Mouse (Mus musculus): ENCODE results near the gene Strip2. TPM values are rescaled to one million over a fixed set of nuclear protein-coding genes. Genes with fewer than 3 reads are reported as not detected.

The Strip2 gene
- polyA plus RNA-seq, 1 experiment from 2014 or later: 0.99 TPM

DNA sequence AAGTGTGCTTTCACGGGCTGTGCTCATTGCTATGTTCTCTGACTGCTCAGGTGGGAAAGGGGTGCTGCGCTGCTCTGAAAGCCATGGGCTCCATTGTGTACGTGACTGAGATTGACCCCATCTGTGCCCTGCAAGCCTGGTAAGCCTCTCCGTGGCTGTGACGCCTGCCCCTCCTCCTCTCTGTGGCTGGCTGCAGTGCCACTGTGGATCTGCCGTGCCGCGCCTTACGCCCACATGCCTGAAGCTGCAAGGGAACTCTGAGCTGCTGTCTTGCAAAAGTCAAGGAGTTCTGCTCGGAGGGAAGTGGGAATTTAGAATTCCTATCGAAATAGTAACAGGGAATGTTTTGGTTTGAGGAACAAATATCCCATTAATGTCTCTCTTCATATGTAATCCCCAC is 25.7 kb upstream of the Strip2 start:
- no peak overlapping the region for H3K9ac ChIP-seq (ENCODE audit: low read depth, low read length)
- no peaks in the 10 kb centered on the region for H3K4me1 ChIP-seq (replicated peaks; ENCODE audit: control insufficient read depth, insufficient read depth, low read length)
- WGBS: 78% methylated on average over 11 of the region's 11 CpGs
- DNase-seq (ENCODE audit: low spot score) (no peak), ATAC-seq (ENCODE audit: low FRiP score) (no peak)
- H3K27ac ChIP-seq (ENCODE audit: low read depth, low read length): no peak overlapping the region
- no peak overlapping the region for H3K4me3 ChIP-seq (ENCODE audit: low read depth, low read length)
- no peaks in the 10 kb centered on the region for H3K9me3 ChIP-seq (ENCODE audit: control insufficient read depth, low read length)
- H3K27me3 ChIP-seq (ENCODE audit: control insufficient read depth, insufficient read depth, low read length): no peaks in the 10 kb centered on the region
- no peak overlapping the region for H3K4me2 ChIP-seq (replicated peaks; ENCODE audit: low read depth, low read length)
- H3K36me3 ChIP-seq (ENCODE audit: control insufficient read depth, insufficient read depth, low read length): no peaks in the 10 kb centered on the region

DNA sequence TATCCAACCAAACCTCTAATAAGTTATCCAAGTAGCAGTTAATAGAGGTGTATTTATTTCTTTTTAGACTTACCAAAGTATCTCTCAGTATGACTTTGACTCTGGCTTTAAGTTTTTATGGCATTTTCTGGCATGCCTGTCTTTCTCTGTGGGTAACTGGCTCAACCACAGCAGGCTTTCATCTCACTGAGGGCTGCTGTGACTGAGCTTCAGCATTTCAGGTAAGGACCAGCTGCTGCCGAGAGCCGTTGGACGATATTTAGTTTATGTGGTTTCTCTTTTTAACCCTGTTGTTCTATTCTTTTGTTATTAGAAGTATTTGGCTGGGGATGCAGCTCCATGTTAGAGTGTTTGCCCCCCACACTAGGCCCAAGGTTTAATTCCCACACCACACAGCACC is 19.8 kb upstream of the Strip2 start:
- WGBS: 92% methylated on average over 3 of the region's 3 CpGs
- no peak for ATAC-seq (ENCODE audit: low FRiP score)
- H3K36me3 ChIP-seq (ENCODE audit: control insufficient read depth, insufficient read depth, low read length): no peaks in the 10 kb centered on the region
- no peaks in the 10 kb centered on the region for H3K4me1 ChIP-seq (replicated peaks; ENCODE audit: control insufficient read depth, insufficient read depth, low read length)
- H3K4me3 ChIP-seq (ENCODE audit: low read depth, low read length): no peak overlapping the region
- H3K9ac ChIP-seq (ENCODE audit: low read depth, low read length): no peak overlapping the region
- no peak overlapping the region for H3K27ac ChIP-seq (ENCODE audit: low read depth, low read length)
- no peaks in the 10 kb centered on the region for H3K9me3 ChIP-seq (ENCODE audit: control insufficient read depth, low read length)
- H3K27me3 ChIP-seq (ENCODE audit: control insufficient read depth, insufficient read depth, low read length): no peaks in the 10 kb centered on the region
- no peak for DNase-seq (ENCODE audit: low spot score)
- H3K4me2 ChIP-seq (replicated peaks; ENCODE audit: low read depth, low read length): no peak overlapping the region

DNA sequence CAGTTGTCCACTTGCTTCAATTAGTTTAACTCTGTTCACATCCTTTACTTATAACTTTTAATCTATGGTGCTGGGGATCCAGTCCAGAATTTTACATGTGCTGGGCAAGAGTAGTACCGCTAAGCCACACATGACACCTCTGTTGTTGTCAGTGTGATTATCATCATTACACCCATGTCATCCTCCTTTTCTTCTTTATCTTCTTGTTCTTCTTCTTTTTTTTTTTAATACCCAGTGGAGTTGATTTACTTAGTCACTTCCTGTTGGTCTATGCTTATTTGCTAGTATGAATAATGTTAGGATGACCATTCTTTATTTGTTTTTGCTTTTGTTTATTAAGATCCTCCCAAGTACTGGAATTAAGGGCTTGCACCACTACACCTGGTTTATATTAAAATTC is 15.4 kb upstream of the Strip2 start:
- DNase-seq (ENCODE audit: low spot score) (no peak), ATAC-seq (ENCODE audit: low FRiP score) (no peak)
- no peaks in the 10 kb centered on the region for H3K9me3 ChIP-seq (ENCODE audit: control insufficient read depth, low read length)
- H3K4me3 ChIP-seq (ENCODE audit: low read depth, low read length): no peak overlapping the region
- WGBS: 100% methylated on average over 1 of the region's 1 CpGs
- H3K27ac ChIP-seq (ENCODE audit: low read depth, low read length): no peak overlapping the region
- no peaks in the 10 kb centered on the region for H3K36me3 ChIP-seq (ENCODE audit: control insufficient read depth, insufficient read depth, low read length)
- H3K27me3 ChIP-seq (ENCODE audit: control insufficient read depth, insufficient read depth, low read length): no peaks in the 10 kb centered on the region
- H3K4me2 ChIP-seq (replicated peaks; ENCODE audit: low read depth, low read length): no peak overlapping the region
- H3K9ac ChIP-seq (ENCODE audit: low read depth, low read length): no peak overlapping the region
- H3K4me1 ChIP-seq (replicated peaks; ENCODE audit: control insufficient read depth, insufficient read depth, low read length): no peaks in the 10 kb centered on the region

DNA sequence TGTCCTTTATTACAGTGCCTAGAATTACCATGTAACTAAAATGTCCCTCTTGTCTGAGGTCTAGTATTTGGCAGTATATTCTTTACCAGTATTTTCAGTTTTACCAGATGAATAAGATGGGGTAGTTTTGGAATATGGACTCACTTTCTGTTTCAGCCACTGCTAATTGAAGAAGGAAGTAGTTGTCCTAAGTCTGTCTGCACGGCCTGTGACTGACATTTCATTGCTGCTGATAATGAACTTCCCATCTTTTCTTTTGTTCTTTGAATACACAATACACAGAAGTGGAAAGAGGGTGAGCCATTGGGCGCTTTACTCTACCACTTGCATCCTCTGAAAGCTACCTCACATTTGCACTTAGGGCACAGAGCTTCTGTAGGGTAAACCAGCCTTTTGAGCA is 14.6 kb upstream of the Strip2 start:
- H3K36me3 ChIP-seq (ENCODE audit: control insufficient read depth, insufficient read depth, low read length): no peaks in the 10 kb centered on the region
- H3K27ac ChIP-seq (ENCODE audit: low read depth, low read length): no peak overlapping the region
- WGBS: 86% methylated on average over 2 of the region's 2 CpGs
- H3K27me3 ChIP-seq (ENCODE audit: control insufficient read depth, insufficient read depth, low read length): no peaks in the 10 kb centered on the region
- no peaks in the 10 kb centered on the region for H3K4me1 ChIP-seq (replicated peaks; ENCODE audit: control insufficient read depth, insufficient read depth, low read length)
- no peak overlapping the region for H3K9ac ChIP-seq (ENCODE audit: low read depth, low read length)
- no peak for ATAC-seq (ENCODE audit: low FRiP score)
- H3K4me2 ChIP-seq (replicated peaks; ENCODE audit: low read depth, low read length): no peak overlapping the region
- no peak for DNase-seq (ENCODE audit: low spot score)
- H3K9me3 ChIP-seq (ENCODE audit: control insufficient read depth, low read length): no peaks in the 10 kb centered on the region
- no peak overlapping the region for H3K4me3 ChIP-seq (ENCODE audit: low read depth, low read length)

DNA sequence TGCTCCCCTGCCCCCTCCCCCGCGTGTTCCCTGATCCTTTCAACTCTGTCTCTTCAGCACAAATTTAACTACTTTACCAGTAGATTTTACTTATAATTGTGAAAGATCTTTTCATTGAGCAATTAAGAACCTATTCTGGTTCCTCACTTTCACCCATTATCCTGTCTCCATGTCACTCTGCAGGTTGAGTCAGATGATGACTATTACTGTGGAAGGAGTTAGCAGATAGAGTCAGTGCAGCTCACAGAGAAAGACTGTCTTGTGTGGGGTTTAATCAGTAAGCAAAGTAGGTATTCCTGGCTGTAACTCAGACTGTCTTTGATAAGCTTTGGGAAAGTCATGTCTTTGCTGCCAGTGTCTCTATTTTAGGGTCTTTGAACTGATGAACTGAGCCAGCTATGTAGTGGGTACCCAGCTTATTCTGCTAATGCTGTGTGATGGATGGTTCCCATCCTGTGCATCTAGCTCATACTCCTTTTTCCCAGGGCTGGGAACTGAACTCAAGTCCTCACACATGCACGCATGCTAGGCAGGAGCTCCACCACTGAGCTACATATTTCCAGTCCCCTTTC is 13.4 kb upstream of the Strip2 start:
- H3K4me2 ChIP-seq (replicated peaks; ENCODE audit: low read depth, low read length): no peak overlapping the region
- no peak overlapping the region for H3K4me3 ChIP-seq (ENCODE audit: low read depth, low read length)
- H3K4me1 ChIP-seq (replicated peaks; ENCODE audit: control insufficient read depth, insufficient read depth, low read length): no peaks in the 10 kb centered on the region
- H3K9me3 ChIP-seq (ENCODE audit: control insufficient read depth, low read length): no peaks in the 10 kb centered on the region
- no peaks in the 10 kb centered on the region for H3K27me3 ChIP-seq (ENCODE audit: control insufficient read depth, insufficient read depth, low read length)
- ATAC-seq (ENCODE audit: low FRiP score) (no peak), DNase-seq (ENCODE audit: low spot score) (no peak)
- no peaks in the 10 kb centered on the region for H3K36me3 ChIP-seq (ENCODE audit: control insufficient read depth, insufficient read depth, low read length)
- no peak overlapping the region for H3K9ac ChIP-seq (ENCODE audit: low read depth, low read length)
- WGBS: 93% methylated on average over 3 of the region's 3 CpGs
- H3K27ac ChIP-seq (ENCODE audit: low read depth, low read length): no peak overlapping the region

DNA sequence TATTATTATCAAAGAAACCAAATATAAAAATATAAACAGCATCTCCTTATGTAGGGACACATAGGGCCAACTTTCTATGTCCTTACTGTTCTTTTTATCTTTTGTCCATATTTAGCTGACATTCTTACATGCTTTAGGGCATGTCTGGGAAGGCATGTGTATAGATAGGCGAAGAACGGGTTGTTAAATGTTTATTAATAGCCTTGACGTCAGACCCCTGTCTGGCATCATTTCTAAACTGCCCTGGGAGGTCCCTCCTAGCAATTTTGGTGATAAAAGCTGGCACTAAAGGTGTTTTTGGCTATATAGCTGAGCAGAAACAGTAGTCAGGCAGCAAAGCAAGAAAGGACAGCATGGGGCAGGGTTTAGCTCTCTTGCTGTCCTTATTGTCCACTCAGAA is 12.5 kb upstream of the Strip2 start:
- no peak overlapping the region for H3K4me2 ChIP-seq (replicated peaks; ENCODE audit: low read depth, low read length)
- no peak overlapping the region for H3K4me3 ChIP-seq (ENCODE audit: low read depth, low read length)
- ATAC-seq (ENCODE audit: low FRiP score) (no peak), DNase-seq (ENCODE audit: low spot score) (no peak)
- no peak overlapping the region for H3K27ac ChIP-seq (ENCODE audit: low read depth, low read length)
- WGBS: 86% methylated on average over 3 of the region's 3 CpGs
- no peaks in the 10 kb centered on the region for H3K36me3 ChIP-seq (ENCODE audit: control insufficient read depth, insufficient read depth, low read length)
- no peaks in the 10 kb centered on the region for H3K9me3 ChIP-seq (ENCODE audit: control insufficient read depth, low read length)
- H3K9ac ChIP-seq (ENCODE audit: low read depth, low read length): no peak overlapping the region
- no peaks in the 10 kb centered on the region for H3K4me1 ChIP-seq (replicated peaks; ENCODE audit: control insufficient read depth, insufficient read depth, low read length)
- no peaks in the 10 kb centered on the region for H3K27me3 ChIP-seq (ENCODE audit: control insufficient read depth, insufficient read depth, low read length)

DNA sequence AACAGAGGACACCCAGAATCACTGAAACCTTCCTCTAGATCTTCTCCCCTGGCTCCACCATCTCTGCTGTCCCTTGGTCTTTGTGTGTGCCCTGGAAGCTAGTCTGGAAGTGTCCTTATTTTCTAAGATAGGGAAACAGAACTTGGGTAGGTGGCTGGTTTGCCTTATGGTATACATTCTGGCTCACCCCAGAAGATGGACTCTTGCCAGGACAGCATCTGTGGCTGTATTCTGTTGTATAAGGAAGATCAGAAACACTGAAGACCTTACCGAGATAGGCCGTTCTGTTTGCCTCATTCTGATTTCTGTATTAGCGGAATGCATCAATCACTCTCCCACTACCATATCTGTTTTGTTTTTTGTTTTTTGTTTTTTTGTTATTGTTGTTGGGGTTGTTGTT is 6.2 kb upstream of the Strip2 start:
- Histone ChIP-seq H3K9ac (ENCODE audit: low read depth, low read length) (no peak overlapping the region), H3K4me1 (replicated peaks; ENCODE audit: control insufficient read depth, insufficient read depth, low read length) (no peaks in the 10 kb centered on the region)
- 93% methylated on average over 3 of the region's 3 CpGs for WGBS

DNA sequence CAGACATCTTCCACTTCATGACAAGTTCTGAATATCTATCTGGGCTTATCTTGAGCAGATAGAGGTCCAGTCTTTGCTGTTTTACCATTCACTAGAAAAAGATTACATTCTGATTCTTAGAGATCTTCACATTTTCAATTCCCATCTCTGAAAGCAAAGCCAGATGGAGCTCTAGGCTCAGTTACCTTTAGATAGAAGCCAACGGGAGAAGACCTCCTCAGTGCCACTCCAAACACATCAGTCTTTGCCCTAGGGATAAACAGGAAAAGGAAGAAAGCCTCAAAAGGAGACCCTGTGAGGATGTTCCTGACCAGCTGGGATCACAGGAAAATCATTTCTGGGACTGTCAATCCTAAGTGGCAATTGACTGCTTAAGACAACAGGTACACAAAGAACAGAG is 3.1 kb upstream of the Strip2 start:
- no peaks in the 10 kb centered on the region for H3K36me3 ChIP-seq (ENCODE audit: control insufficient read depth, insufficient read depth, low read length)
- WGBS: 61% methylated on average over 1 of the region's 1 CpGs
- DNase-seq (ENCODE audit: low spot score) (no peak), ATAC-seq (ENCODE audit: low FRiP score) (no peak)
- H3K9ac ChIP-seq (ENCODE audit: low read depth, low read length): no peak overlapping the region
- H3K4me3 ChIP-seq (ENCODE audit: low read depth, low read length): no peak overlapping the region
- H3K4me2 ChIP-seq (replicated peaks; ENCODE audit: low read depth, low read length): no peak overlapping the region
- no peak overlapping the region for H3K27ac ChIP-seq (ENCODE audit: low read depth, low read length)
- no peaks in the 10 kb centered on the region for H3K4me1 ChIP-seq (replicated peaks; ENCODE audit: control insufficient read depth, insufficient read depth, low read length)
- no peaks in the 10 kb centered on the region for H3K9me3 ChIP-seq (ENCODE audit: control insufficient read depth, low read length)
- H3K27me3 ChIP-seq (ENCODE audit: control insufficient read depth, insufficient read depth, low read length): no peaks in the 10 kb centered on the region; the same call in 1 of the 2 replicates

More for the DNA sequence above, 6.2 kb upstream of the Strip2 start:
- Histone ChIP-seq H3K27ac (ENCODE audit: low read depth, low read length) (no peak overlapping the region), H3K9me3 (ENCODE audit: control insufficient read depth, low read length) (no peaks in the 10 kb centered on the region), H3K27me3 (ENCODE audit: control insufficient read depth, insufficient read depth, low read length) (no peaks in the 10 kb centered on the region), H3K36me3 (ENCODE audit: control insufficient read depth, insufficient read depth, low read length) (no peaks in the 10 kb centered on the region), H3K4me3 (ENCODE audit: low read depth, low read length) (no peak overlapping the region), H3K4me2 (replicated peaks; ENCODE audit: low read depth, low read length) (no peak overlapping the region)
- no peak for ATAC-seq (ENCODE audit: low FRiP score)
- DNase-seq (ENCODE audit: low spot score): no peak

DNA sequence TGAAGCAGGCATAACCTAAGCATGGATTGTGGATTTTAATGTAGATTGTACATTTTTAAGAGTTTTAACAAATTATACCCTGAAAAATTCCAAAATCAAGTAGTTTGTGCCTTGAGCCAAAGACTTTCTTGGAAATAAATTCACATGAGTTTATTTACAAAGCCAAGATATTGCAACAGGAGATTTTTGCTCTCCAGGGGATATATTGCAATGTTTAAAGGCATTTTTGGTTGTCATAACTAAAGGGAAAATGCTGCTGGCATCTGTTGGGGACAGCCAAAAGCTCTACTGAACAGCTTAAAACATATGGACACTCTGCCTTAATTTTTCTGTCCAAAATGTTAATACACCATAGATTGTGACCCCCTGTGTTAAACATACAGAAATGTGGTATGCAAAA is 2.7 kb upstream of the Strip2 start:
- Histone ChIP-seq H3K4me2 (replicated peaks; ENCODE audit: low read depth, low read length) (no peak overlapping the region), H3K9me3 (ENCODE audit: control insufficient read depth, low read length) (no peaks in the 10 kb centered on the region), H3K9ac (ENCODE audit: low read depth, low read length) (no peak overlapping the region), H3K4me1 (replicated peaks; ENCODE audit: control insufficient read depth, insufficient read depth, low read length) (no peaks in the 10 kb centered on the region), H3K36me3 (ENCODE audit: control insufficient read depth, insufficient read depth, low read length) (no peaks in the 10 kb centered on the region), H3K27me3 (ENCODE audit: control insufficient read depth, insufficient read depth, low read length) (no peaks in the 10 kb centered on the region; the same call in 1 of the 2 replicates), H3K4me3 (ENCODE audit: low read depth, low read length) (no peak overlapping the region), H3K27ac (ENCODE audit: low read depth, low read length) (no peak overlapping the region)
- no peak for ATAC-seq (ENCODE audit: low FRiP score)
- no peak for DNase-seq (ENCODE audit: low spot score)

Measured in hindbrain, embryonic 11.5 days (tissue).